Mouse (Mus musculus): ENCODE measurements around the gene Sirt3. TPM values are rescaled to one million over a fixed set of nuclear protein-coding genes. Genes with fewer than 3 reads are reported as not detected.

Sirt3 gene
- polyA plus RNA-seq, 1 experiment from 2014 or later = 67.8 TPM

GRCm38 (mm10) chr7:140856785-140857549 is 25.1 kb downstream of the Sirt3 start, which contains the start of gene Ric8a:
Gene Ric8a, plus strand, starts transcription at chr7:140856957.
- peak; percentile 81 for ATAC-seq (ENCODE audit: low FRiP score)
- Histone ChIP-seq H3K27ac (replicated peaks) (peak within 1 kb of the TSS; percentile 93), H3K4me2 (peak within 1 kb of the TSS; percentile 95), H3K4me1 (peaks cover 38% of the 10 kb centered on the region), H3K36me3 (peaks cover 57% of the 10 kb centered on the region), H3K9me3 (replicated peaks) (no peaks in the 10 kb centered on the region), H3K9ac (replicated peaks) (peak within 1 kb of the TSS; percentile 94), H3K27me3 (replicated peaks) (no peaks in the 10 kb centered on the region), H3K4me3 (replicated peaks) (peak within 1 kb of the TSS; percentile 95)
- under 1% methylated on average over 50 of the region's 50 CpGs for WGBS

DNA sequence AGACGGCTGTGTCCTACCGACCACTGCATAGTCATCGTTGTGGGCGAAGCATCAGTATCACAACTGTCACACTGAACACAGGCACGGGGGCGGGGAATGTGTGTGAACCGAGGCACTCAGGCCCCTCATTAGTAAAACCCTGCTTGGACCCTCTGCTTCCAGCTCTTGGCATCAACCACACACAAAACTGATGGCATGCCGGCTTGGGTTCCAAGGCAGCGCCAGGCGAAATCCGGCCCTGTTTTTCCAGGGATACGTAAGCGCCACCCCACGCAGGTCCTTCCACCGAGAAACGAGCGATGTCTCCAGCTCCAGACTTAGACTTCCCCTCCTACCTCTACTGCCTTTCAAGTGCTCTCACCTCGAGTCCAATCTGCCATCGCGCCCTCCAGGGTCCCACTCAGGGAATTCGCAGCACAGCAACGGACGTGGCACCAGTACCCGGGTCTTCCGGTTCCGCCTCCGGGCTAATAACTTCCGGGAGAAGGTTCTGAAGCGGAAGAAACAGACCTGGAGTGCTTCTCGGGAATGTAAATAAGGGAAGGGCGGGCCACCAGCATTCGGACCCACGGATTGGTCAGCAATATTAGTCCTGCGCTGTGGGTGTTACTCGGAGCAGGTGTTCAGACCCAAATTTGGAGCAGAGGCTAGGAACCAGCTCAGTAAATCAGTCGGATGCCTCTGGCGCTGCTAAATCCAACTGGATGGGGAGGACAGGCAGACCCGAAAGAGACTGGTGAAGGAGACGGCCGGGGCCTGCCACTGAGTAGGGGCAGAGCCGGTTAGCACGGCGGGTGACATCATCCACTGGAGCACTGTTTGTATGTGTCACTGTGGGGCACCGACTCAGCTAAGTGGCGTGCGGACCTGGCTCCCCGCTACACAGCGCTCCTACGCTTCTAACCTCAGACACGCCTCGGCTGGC is 26.0 kb downstream of the Sirt3 start, which contains the start of gene Gm45785:
Gm45785 (minus strand) TSS at position 472 of the 925 bp plus-strand sequence.
- peak within 1 kb of the TSS; percentile 93 for H3K27ac ChIP-seq (replicated peaks)
- H3K4me3 ChIP-seq (replicated peaks) = peak within 1 kb of the TSS; percentile 95
- WGBS = 2% methylated on average over 51 of the region's 51 CpGs
- H3K27me3 ChIP-seq (replicated peaks) = no peaks in the 10 kb centered on the region
- H3K4me2 ChIP-seq = peak within 1 kb of the TSS; percentile 95
- H3K4me1 ChIP-seq = peaks cover 38% of the 10 kb centered on the region
- no peaks in the 10 kb centered on the region for H3K9me3 ChIP-seq (replicated peaks)
- peak within 1 kb of the TSS; percentile 94 for H3K9ac ChIP-seq (replicated peaks)
- peak; percentile 77 for ATAC-seq (ENCODE audit: low FRiP score)
- H3K36me3 ChIP-seq = peaks cover 55% of the 10 kb centered on the region

GRCm38 (mm10) chr7:140855181-140855580 is 26.9 kb downstream of the Sirt3 start:
- Histone ChIP-seq H3K27ac (replicated peaks) (no peak overlapping the region), H3K4me1 (peaks cover 36% of the 10 kb centered on the region), H3K4me2 (peak overlapping the region; percentile 95), H3K9me3 (replicated peaks) (no peaks in the 10 kb centered on the region), H3K27me3 (replicated peaks) (no peaks in the 10 kb centered on the region), H3K9ac (replicated peaks) (peak overlapping the region; percentile 94), H3K36me3 (peaks cover 50% of the 10 kb centered on the region), H3K4me3 (replicated peaks) (peak overlapping the region; percentile 95)
- 79% methylated on average over 9 of the region's 9 CpGs for WGBS
- ATAC-seq (ENCODE audit: low FRiP score) = no peak

DNA sequence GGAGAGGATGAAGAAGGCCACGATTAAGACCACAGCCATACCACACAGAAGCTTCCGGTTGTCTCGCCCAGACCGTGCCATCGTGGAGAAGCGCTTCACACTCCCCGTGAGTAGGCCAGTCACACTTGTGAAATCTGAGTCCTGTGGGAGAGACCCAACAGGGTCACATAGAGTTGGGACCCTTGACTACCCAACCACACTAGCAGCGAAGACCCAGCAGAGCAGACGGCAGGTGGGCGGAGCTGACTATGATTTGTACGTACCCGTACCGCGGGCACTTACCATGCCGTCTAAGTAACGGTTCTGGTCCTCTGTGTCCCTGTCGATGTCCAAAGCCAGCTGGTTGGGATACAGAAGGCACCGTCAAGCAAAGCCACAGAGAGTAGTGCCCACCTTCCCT is 27.6 kb downstream of the Sirt3 start:
- H3K4me3 ChIP-seq (replicated peaks) = no peak overlapping the region
- 0 out of 2 replicates have a peak overlapping the region, but pooled peaks have one; percentile 95 for H3K4me2 ChIP-seq
- H3K9ac ChIP-seq (replicated peaks) = no peak overlapping the region
- H3K36me3 ChIP-seq = peaks cover 45% of the 10 kb centered on the region
- no peaks in the 10 kb centered on the region for H3K27me3 ChIP-seq (replicated peaks)
- H3K27ac ChIP-seq (replicated peaks) = no peak overlapping the region
- 94% methylated on average over 18 of the region's 18 CpGs for WGBS
- H3K9me3 ChIP-seq (replicated peaks) = no peaks in the 10 kb centered on the region
- ATAC-seq (ENCODE audit: low FRiP score) = no peak
- peaks cover 31% of the 10 kb centered on the region for H3K4me1 ChIP-seq

DNA sequence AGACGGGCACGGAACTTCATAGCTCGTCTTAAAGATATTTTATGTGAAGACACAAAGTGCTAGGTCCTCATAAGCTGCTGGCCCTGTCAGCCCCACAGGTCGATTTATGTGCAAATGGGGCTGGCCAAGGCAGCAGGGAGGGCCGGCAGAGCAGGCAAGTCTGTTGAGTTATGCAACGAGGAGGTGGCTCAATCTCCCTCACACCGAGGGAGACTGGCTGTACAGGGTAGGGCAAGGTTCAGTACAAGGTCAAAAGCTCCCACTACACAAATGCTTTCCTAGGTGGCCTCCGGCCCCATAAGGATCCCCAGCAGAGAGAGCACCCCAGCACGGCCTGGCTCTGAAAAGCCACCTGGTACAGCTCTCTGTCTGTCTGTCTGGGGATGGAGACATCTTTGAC is 28.7 kb downstream of the Sirt3 start:
- 82% methylated on average over 9 of the region's 9 CpGs for WGBS
- peaks cover 36% of the 10 kb centered on the region for H3K36me3 ChIP-seq
- H3K27ac ChIP-seq (replicated peaks) = no peak overlapping the region
- no peak overlapping the region for H3K4me2 ChIP-seq
- H3K4me3 ChIP-seq (replicated peaks) = no peak overlapping the region
- no peaks in the 10 kb centered on the region for H3K9me3 ChIP-seq (replicated peaks)
- no peak overlapping the region for H3K9ac ChIP-seq (replicated peaks)
- H3K27me3 ChIP-seq (replicated peaks) = no peaks in the 10 kb centered on the region
- H3K4me1 ChIP-seq = peaks cover 20% of the 10 kb centered on the region
- no peak for ATAC-seq (ENCODE audit: low FRiP score)

DNA sequence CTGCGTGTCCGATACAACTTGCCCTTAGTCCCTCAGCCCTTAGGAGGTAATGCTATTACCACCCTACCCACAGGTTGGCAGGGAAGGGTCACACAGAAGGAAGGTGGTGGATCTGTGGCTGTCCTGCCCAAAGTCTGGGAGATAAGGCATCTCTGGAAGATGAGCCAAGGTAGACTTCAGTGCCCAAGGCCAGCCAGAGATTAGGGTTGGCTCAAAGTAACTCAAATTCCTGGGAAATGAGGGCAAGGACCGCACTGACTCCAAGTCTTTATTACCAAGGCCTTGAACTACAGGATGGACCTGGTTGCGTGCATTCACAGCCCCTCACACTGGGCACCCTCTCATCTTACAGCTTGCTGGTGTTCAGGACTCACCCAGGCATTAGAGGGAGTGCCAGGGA is 30.2 kb downstream of the Sirt3 start:
- H3K27ac ChIP-seq (replicated peaks) = no peak overlapping the region
- H3K4me1 ChIP-seq = peaks cover 12% of the 10 kb centered on the region
- H3K9ac ChIP-seq (replicated peaks) = no peak overlapping the region
- H3K9me3 ChIP-seq (replicated peaks) = no peaks in the 10 kb centered on the region
- no peak overlapping the region for H3K4me3 ChIP-seq (replicated peaks)
- no peak overlapping the region for H3K4me2 ChIP-seq
- H3K36me3 ChIP-seq = peaks cover 36% of the 10 kb centered on the region
- ATAC-seq (ENCODE audit: low FRiP score) = no peak
- 97% methylated on average over 4 of the region's 4 CpGs for WGBS
- H3K27me3 ChIP-seq (replicated peaks) = no peaks in the 10 kb centered on the region

- peaks cover 26% of the 10 kb centered on the region for H3K36me3 ChIP-seq
- H3K9ac ChIP-seq (replicated peaks) = no peak overlapping the region
- H3K27ac ChIP-seq (replicated peaks) = no peak overlapping the region
- no peak overlapping the region for H3K4me3 ChIP-seq (replicated peaks)
- no peaks in the 10 kb centered on the region for H3K9me3 ChIP-seq (replicated peaks)
- 92% methylated on average over 10 of the region's 10 CpGs for WGBS
- H3K27me3 ChIP-seq (replicated peaks) = peaks cover 7% of the 10 kb centered on the region; the same call in 1 of the 2 replicates
- no peak overlapping the region for H3K4me2 ChIP-seq
- H3K4me1 ChIP-seq = no peaks in the 10 kb centered on the region
- ATAC-seq (ENCODE audit: low FRiP score) = no peak
These were observed 33.5 kb downstream of the Sirt3 start for GRCm38 (mm10) chr7:140848591-140848990.

- peaks cover 20% of the 10 kb centered on the region for H3K36me3 ChIP-seq
- peaks cover 11% of the 10 kb centered on the region for H3K27me3 ChIP-seq (replicated peaks)
- 66% methylated on average over 11 of the region's 11 CpGs for WGBS
- H3K4me3 ChIP-seq (replicated peaks) = no peak within 1 kb of the TSS
- H3K9me3 ChIP-seq (replicated peaks) = no peaks in the 10 kb centered on the region
- no peak within 1 kb of the TSS for H3K9ac ChIP-seq (replicated peaks)
- no peak within 1 kb of the TSS for H3K27ac ChIP-seq (replicated peaks)
- no peak within 1 kb of the TSS for H3K4me2 ChIP-seq
- ATAC-seq (ENCODE audit: low FRiP score) = no peak
- H3K4me1 ChIP-seq = no peaks in the 10 kb centered on the region
These were observed 34.1 kb downstream of the Sirt3 start, which contains the start of gene Odf3 for GRCm38 (mm10) chr7:140847755-140848580. Gene Odf3, plus strand, starts transcription at chr7:140847805.

DNA sequence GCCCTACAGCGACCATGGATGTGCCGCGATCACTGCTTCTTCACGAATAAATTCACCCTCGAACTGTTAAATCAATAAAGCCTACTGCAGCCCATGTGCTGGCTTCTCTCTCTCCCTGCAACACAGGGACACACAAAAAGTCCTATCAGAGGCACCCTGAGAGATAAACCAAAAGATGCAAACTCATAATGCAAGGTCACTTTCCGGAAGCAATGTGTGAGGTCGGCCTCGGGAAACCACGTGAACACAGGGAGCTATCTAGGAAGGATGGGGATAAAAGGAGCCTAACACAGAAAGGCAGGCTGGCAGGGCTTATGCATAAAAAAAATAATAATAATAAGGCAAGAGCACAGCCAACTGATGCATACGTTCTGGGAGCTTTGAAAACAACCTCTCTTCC is 35.4 kb downstream of the Sirt3 start:
- ATAC-seq (ENCODE audit: low FRiP score) = no peak
- 86% methylated on average over 10 of the region's 10 CpGs for WGBS

DNA sequence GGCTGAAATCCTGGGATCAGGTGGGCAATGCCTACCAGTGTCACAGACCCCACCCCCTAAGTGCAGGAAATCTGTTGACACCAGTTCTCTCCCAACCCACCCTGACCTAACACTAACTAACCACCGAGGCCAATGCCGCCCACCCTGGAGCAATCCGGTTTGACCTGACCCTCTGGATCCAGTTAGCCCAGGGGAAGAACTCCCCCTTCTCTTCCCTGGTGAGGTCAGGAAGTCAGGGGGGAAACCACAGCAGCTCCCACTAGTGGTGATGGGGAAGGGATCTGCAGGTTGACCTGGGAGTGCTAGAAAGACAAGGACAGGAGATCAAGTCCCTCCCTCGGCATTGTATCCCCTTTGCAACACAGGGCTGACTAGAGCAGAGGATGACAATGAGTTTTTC is 36.4 kb downstream of the Sirt3 start:
- no peak for ATAC-seq (ENCODE audit: low FRiP score)
- no peak overlapping the region for H3K4me2 ChIP-seq
- WGBS = 72% methylated on average over 4 of the region's 4 CpGs

More for the DNA sequence above, 35.4 kb downstream of the Sirt3 start:
- H3K4me1 ChIP-seq = no peaks in the 10 kb centered on the region
- no peak overlapping the region for H3K4me2 ChIP-seq
- no peak overlapping the region for H3K4me3 ChIP-seq (replicated peaks)
- no peaks in the 10 kb centered on the region for H3K9me3 ChIP-seq (replicated peaks)
- H3K27me3 ChIP-seq (replicated peaks) = peaks cover 22% of the 10 kb centered on the region
- no peak overlapping the region for H3K27ac ChIP-seq (replicated peaks)
- H3K36me3 ChIP-seq = peaks cover 7% of the 10 kb centered on the region
- no peak overlapping the region for H3K9ac ChIP-seq (replicated peaks)

More for the DNA sequence above, 36.4 kb downstream of the Sirt3 start:
- H3K4me3 ChIP-seq (replicated peaks) = no peak overlapping the region
- H3K27ac ChIP-seq (replicated peaks) = no peak overlapping the region
- no peaks in the 10 kb centered on the region for H3K4me1 ChIP-seq
- no peaks in the 10 kb centered on the region for H3K9me3 ChIP-seq (replicated peaks)
- H3K27me3 ChIP-seq (replicated peaks) = peaks cover 32% of the 10 kb centered on the region
- 0 out of 2 replicates have a peak, but pooled peaks cover 3% of the 10 kb centered on the region for H3K36me3 ChIP-seq
- H3K9ac ChIP-seq (replicated peaks) = no peak overlapping the region

Measured in neural tube, embryonic 15.5 days (tissue).